Mouse (Mus musculus) heart, embryonic 10.5 days (tissue): ENCODE measurements at regions not wholly inside any gene's neighbourhood (a gene's known extent, or its start where the extent isn't known, plus 50 kb on each side); places are given as distances from the start of the nearest gene placed in this dataset.

Source experiments
- DNase-seq: peaks from one replicate; pipeline ENCODE4 v3.0.0-alpha.2; 2017; ENCODE audit warnings: low spot score
- H3K27ac ChIP-seq: fragments of 300-500 bp; sonication (generic); 2 replicates; pipeline ENCODE4 v1.5.1; 2016; ENCODE audit warnings: mild to moderate bottlenecking
- H3K27me3 ChIP-seq: fragments of 300-500 bp; sonication (generic); 2 replicates; pipeline ENCODE4 v1.6.1; 2016; ENCODE audit warnings: mild to moderate bottlenecking; ENCODE audit not compliant: poor library complexity, insufficient read depth, severe bottlenecking
- H3K36me3 ChIP-seq: fragments of 300-500 bp; sonication (generic); 2 replicates; pipeline ENCODE4 v1.6.1; 2016; ENCODE audit warnings: mild to moderate bottlenecking, moderate library complexity
- H3K4me1 ChIP-seq: fragments of 300-500 bp; sonication (generic); 2 replicates; pipeline ENCODE4 v1.6.1; 2016; ENCODE audit warnings: mild to moderate bottlenecking
- H3K4me3 ChIP-seq: fragments of 300-500 bp; sonication (generic); 2 replicates; pipeline ENCODE4 v1.5.1; 2016; ENCODE audit warnings: mild to moderate bottlenecking, moderate library complexity
- H3K9me3 ChIP-seq: fragments of 300-500 bp; sonication (generic); 2 replicates; pipeline ENCODE4 v1.6.1; 2016; ENCODE audit warnings: mild to moderate bottlenecking, moderate library complexity
- WGBS: fragments of 180-500 bp; shearing (Covaris S2); methylation state at CpG from one replicate; pipeline ENCODE4 v1.1.7; 2016; 5-methylcytosine and 5-hydroxymethylcytosine counted together

- peak; percentile 10 for DNase-seq
Measured at GRCm38 (mm10) chr12:31130434-31130833, 56.8 kb downstream of the Fam110c start.

GRCm38 (mm10) chr12:31134465-31134992 is 60.9 kb downstream of the Fam110c start:
- Histone ChIP-seq H3K9me3 (no peaks in the 10 kb centered on the region), H3K27ac (no peak overlapping the region), H3K4me3 (no peak overlapping the region), H3K4me1 (no peaks in the 10 kb centered on the region), H3K36me3 (no peaks in the 10 kb centered on the region), H3K27me3 (no peaks in the 10 kb centered on the region)
- 76% methylated on average over 6 of the region's 6 CpGs for WGBS
- DNase-seq = no peak

More at GRCm38 (mm10) chr12:31130434-31130833, 56.8 kb downstream of the Fam110c start:
- Histone ChIP-seq H3K4me1 (no peaks in the 10 kb centered on the region), H3K36me3 (no peaks in the 10 kb centered on the region), H3K27me3 (no peaks in the 10 kb centered on the region), H3K9me3 (no peaks in the 10 kb centered on the region), H3K27ac (no peak overlapping the region), H3K4me3 (no peak overlapping the region)
- WGBS = 70% methylated on average over 2 of the region's 2 CpGs

GRCm38 (mm10) chr12:31136364-31136763 is 62.7 kb downstream of the Fam110c start:
- Histone ChIP-seq H3K27ac (no peak overlapping the region), H3K4me1 (no peaks in the 10 kb centered on the region), H3K36me3 (no peaks in the 10 kb centered on the region), H3K9me3 (no peaks in the 10 kb centered on the region), H3K27me3 (no peaks in the 10 kb centered on the region), H3K4me3 (no peak overlapping the region)
- WGBS = 82% methylated on average over 10 of the region's 10 CpGs
- no peak for DNase-seq

- no peaks in the 10 kb centered on the region for H3K27me3 ChIP-seq
- H3K4me1 ChIP-seq = no peaks in the 10 kb centered on the region
- H3K4me3 ChIP-seq = no peak overlapping the region
- no peaks in the 10 kb centered on the region for H3K36me3 ChIP-seq
- DNase-seq = no peak
- 55% methylated on average over 3 of the region's 3 CpGs for WGBS
- H3K9me3 ChIP-seq = no peaks in the 10 kb centered on the region
- H3K27ac ChIP-seq = no peak overlapping the region
Measured at GRCm38 (mm10) chr12:31136911-31137310, 63.2 kb downstream of the Fam110c start.

GRCm38 (mm10) chr12:31137431-31137830 is 63.8 kb downstream of the Fam110c start:
- no peaks in the 10 kb centered on the region for H3K9me3 ChIP-seq
- no peaks in the 10 kb centered on the region for H3K4me1 ChIP-seq
- H3K36me3 ChIP-seq = no peaks in the 10 kb centered on the region
- no peak overlapping the region for H3K4me3 ChIP-seq
- no peak for DNase-seq
- WGBS = 63% methylated on average over 5 of the region's 5 CpGs
- H3K27ac ChIP-seq = no peak overlapping the region
- H3K27me3 ChIP-seq = no peaks in the 10 kb centered on the region

GRCm38 (mm10) chr12:31139853-31140252 is 66.2 kb downstream of the Fam110c start:
- Histone ChIP-seq H3K27me3 (no peaks in the 10 kb centered on the region), H3K36me3 (no peaks in the 10 kb centered on the region), H3K4me1 (no peaks in the 10 kb centered on the region), H3K9me3 (no peaks in the 10 kb centered on the region), H3K27ac (no peak overlapping the region), H3K4me3 (no peak overlapping the region)
- DNase-seq = no peak
- WGBS = 43% methylated on average over 4 of the region's 4 CpGs

GRCm38 (mm10) chr12:31143266-31143665 is 69.6 kb downstream of the Fam110c start:
- no peak for DNase-seq
- Histone ChIP-seq H3K9me3 (no peaks in the 10 kb centered on the region), H3K27me3 (no peaks in the 10 kb centered on the region), H3K36me3 (no peaks in the 10 kb centered on the region), H3K4me1 (peaks cover 14% of the 10 kb centered on the region), H3K27ac (no peak overlapping the region), H3K4me3 (no peak overlapping the region)
- 65% methylated on average over 6 of the region's 6 CpGs for WGBS

GRCm38 (mm10) chr12:31145032-31145781 is 71.5 kb downstream of the Fam110c start:
- WGBS = 33% methylated on average over 3 of the region's 3 CpGs
- Histone ChIP-seq H3K27ac (peak overlapping the region; percentile 45; the same call in 1 of the 2 replicates), H3K4me1 (peaks cover 27% of the 10 kb centered on the region)

GRCm38 (mm10) chr12:31148417-31149356 is 75.0 kb downstream of the Fam110c start:
- whole genome bisulfite sequencing = 45% methylated on average over 11 of the region's 11 CpGs
- peaks cover 27% of the 10 kb centered on the region for H3K4me1 ChIP-seq
- no peaks in the 10 kb centered on the region for H3K27me3 ChIP-seq
- no peak for DNase-seq
- H3K9me3 ChIP-seq = no peaks in the 10 kb centered on the region
- no peak overlapping the region for H3K4me3 ChIP-seq
- no peaks in the 10 kb centered on the region for H3K36me3 ChIP-seq
- no peak overlapping the region for H3K27ac ChIP-seq

More at GRCm38 (mm10) chr12:31145032-31145781, 71.5 kb downstream of the Fam110c start:
- no peak overlapping the region for H3K4me3 ChIP-seq
- no peaks in the 10 kb centered on the region for H3K27me3 ChIP-seq
- no peaks in the 10 kb centered on the region for H3K9me3 ChIP-seq
- peak; percentile 87 for DNase-seq
- H3K36me3 ChIP-seq = no peaks in the 10 kb centered on the region

- DNase-seq = no peak
- Histone ChIP-seq H3K4me3 (no peak overlapping the region), H3K27me3 (no peaks in the 10 kb centered on the region), H3K4me1 (peaks cover 17% of the 10 kb centered on the region), H3K9me3 (no peaks in the 10 kb centered on the region), H3K27ac (no peak overlapping the region), H3K36me3 (no peaks in the 10 kb centered on the region)
- WGBS = 70% methylated on average over 2 of the region's 2 CpGs
Measured at GRCm38 (mm10) chr12:31153720-31154119, 80.1 kb downstream of the Fam110c start.

- Histone ChIP-seq H3K4me3 (no peak overlapping the region), H3K9me3 (no peaks in the 10 kb centered on the region), H3K4me1 (peaks cover 12% of the 10 kb centered on the region), H3K27me3 (no peaks in the 10 kb centered on the region), H3K27ac (no peak overlapping the region), H3K36me3 (no peaks in the 10 kb centered on the region)
- WGBS = 42% methylated on average over 5 of the region's 5 CpGs
- DNase-seq = no peak
Measured at GRCm38 (mm10) chr12:31154608-31155011, 80.9 kb downstream of the Fam110c start.

GRCm38 (mm10) chr12:31156154-31156720 is 82.6 kb downstream of the Fam110c start:
- Histone ChIP-seq H3K36me3 (no peaks in the 10 kb centered on the region), H3K4me1 (peaks cover 8% of the 10 kb centered on the region), H3K27ac (no peak overlapping the region), H3K27me3 (no peaks in the 10 kb centered on the region), H3K9me3 (no peaks in the 10 kb centered on the region), H3K4me3 (no peak overlapping the region)
- 71% methylated on average over 13 of the region's 13 CpGs for WGBS
- DNase-seq = no peak
